17 mouse cellular contexts compared by ENCODE assay signal in the genomic region with DNA sequence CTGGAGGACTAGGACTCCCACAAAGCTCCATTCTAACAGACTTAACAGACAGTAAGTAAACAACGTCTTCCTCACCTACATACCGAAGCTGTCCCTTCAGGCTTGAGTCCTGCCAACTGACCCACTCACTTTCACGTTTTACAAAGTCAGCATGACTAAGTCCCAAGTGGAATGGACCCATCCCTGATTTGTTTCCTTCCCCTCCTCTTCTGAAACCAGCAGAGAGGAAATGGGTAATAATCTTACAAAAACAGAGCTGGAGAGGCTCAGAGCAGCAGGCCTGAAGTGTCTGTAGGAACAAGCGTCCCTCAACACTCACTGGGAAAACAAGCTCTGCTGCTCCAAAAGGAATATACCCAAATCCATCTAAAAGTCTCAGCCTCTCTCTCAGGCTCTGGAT.
DNase-seq lines count a peak whose midpoint lies in the region; ATAC-seq lines count a peak whose summit lies in the region.
"Had no signal": no experiment of that assay in that cellular context is flagged by ENCODE, and none has a peak within 500 bp of the region (broad histone marks: within the 10 kb centered on the region; RNA-seq: fewer than 3 reads in every experiment).

No protein-coding gene starts in this region.

- no peak overlapping the region for H3K4me3 ChIP-seq in heart, embryonic 11.5 days (ENCODE audit: low read depth, low read length)
- H3K4me3 ChIP-seq in kidney, embryonic 15.5 days (replicated peaks): no peak overlapping the region
- H3K4me3 ChIP-seq in brown adipose tissue, adult 24 weeks (ENCODE audit: insufficient read depth, low read depth, low read length): no peak overlapping the region
- H3K4me3 ChIP-seq in hindbrain, embryonic 16.5 days (ENCODE audit: low read length): no peak overlapping the region
- H3K4me3 ChIP-seq: embryonic facial prominence, embryonic 13.5 days had no signal

- intact Hi-C loops in left cerebral cortex, postnatal 36 days (cut with DNase I): no loop called here

- H3K27me3 ChIP-seq in heart, embryonic 11.5 days (ENCODE audit: control insufficient read depth, insufficient read depth, low read length): no peaks in the 10 kb centered on the region
- no peaks in the 10 kb centered on the region for H3K27me3 ChIP-seq in kidney, embryonic 15.5 days
- no peaks in the 10 kb centered on the region for H3K27me3 ChIP-seq in hindbrain, embryonic 16.5 days (replicated peaks; ENCODE audit: control insufficient read depth, insufficient read depth, low read length)
- H3K27me3 ChIP-seq: embryonic facial prominence, embryonic 13.5 days had no signal

- H3K4me2 ChIP-seq in heart, embryonic 11.5 days: no peak overlapping the region; the same call in 1 of the 2 replicates
- no peak overlapping the region for H3K4me2 ChIP-seq in kidney, embryonic 15.5 days
- H3K4me2 ChIP-seq in hindbrain, embryonic 16.5 days (ENCODE audit: low read length): no peak overlapping the region
- H3K4me2 ChIP-seq: embryonic facial prominence, embryonic 13.5 days had no signal

- H3K36me3 ChIP-seq in heart, embryonic 11.5 days (ENCODE audit: control insufficient read depth, insufficient read depth, low read length): peaks cover 3% of the 10 kb centered on the region; the same call in 1 of the 2 replicates
- no peaks in the 10 kb centered on the region for H3K36me3 ChIP-seq in kidney, embryonic 15.5 days
- no peaks in the 10 kb centered on the region for H3K36me3 ChIP-seq in hindbrain, embryonic 16.5 days (ENCODE audit: control insufficient read depth, insufficient read depth, low read length)
- H3K36me3 ChIP-seq: embryonic facial prominence, embryonic 13.5 days; G1E had no signal

- H3K27ac ChIP-seq in heart, embryonic 11.5 days (ENCODE audit: low read depth, low read length): peak overlapping the region; percentile 60
- peak overlapping the region; percentile 56 for H3K27ac ChIP-seq in kidney, embryonic 15.5 days
- peak overlapping the region; percentile 10 for H3K27ac ChIP-seq in brown adipose tissue, adult 24 weeks (replicated peaks; ENCODE audit: low read depth, low read length)
- H3K27ac ChIP-seq in hindbrain, embryonic 16.5 days (ENCODE audit: low read depth, low read length): no peak overlapping the region
- H3K27ac ChIP-seq: embryonic facial prominence, embryonic 13.5 days; hindbrain, postnatal 0 days had no signal

- H3K9me3 ChIP-seq in heart, embryonic 11.5 days (replicated peaks; ENCODE audit: control insufficient read depth, low read length): no peaks in the 10 kb centered on the region
- no peaks in the 10 kb centered on the region for H3K9me3 ChIP-seq in kidney, embryonic 15.5 days (replicated peaks)
- H3K9me3 ChIP-seq in hindbrain, embryonic 16.5 days (ENCODE audit: control insufficient read depth, low read length): no peaks in the 10 kb centered on the region
- H3K9me3 ChIP-seq: embryonic facial prominence, embryonic 13.5 days; G1E had no signal

- no peak for DNase-seq in heart, adult 11 months
- no peak for DNase-seq in kidney, adult 18-20 months
- peak; percentile 33 for DNase-seq in 3134 (ENCODE audit: extremely low read depth, insufficient read length, low spot score)
- DNase-seq in left cerebral cortex, postnatal 36 days (ENCODE audit: low spot score in 2 of 2): no peak
- DNase-seq: adrenal gland, adult 2 months; cerebellum, adult 2 months; lung, postnatal 4 days; midbrain, embryonic 14.5 days; right cerebral cortex, postnatal 25 days; thymus, adult 18-20 months had no signal

- WGBS in heart, embryonic 11.5 days (ENCODE audit: insufficient replicate concordance): 25% methylated on average over 4 of the region's 4 CpGs
- 24% methylated on average over 4 of the region's 4 CpGs for WGBS in kidney, embryonic 15.5 days
- WGBS in hindbrain, embryonic 16.5 days: 50% methylated on average over 4 of the region's 4 CpGs

- H3K4me1 ChIP-seq in heart, embryonic 11.5 days (ENCODE audit: control insufficient read depth, insufficient read depth, low read length): peaks cover 36% of the 10 kb centered on the region
- H3K4me1 ChIP-seq in kidney, embryonic 15.5 days: peaks cover 51% of the 10 kb centered on the region
- H3K4me1 ChIP-seq in brown adipose tissue, adult 24 weeks (ENCODE audit: control insufficient read depth, insufficient read depth, insufficient read length, low read length): peaks cover 39% of the 10 kb centered on the region
- H3K4me1 ChIP-seq in hindbrain, embryonic 16.5 days (ENCODE audit: control insufficient read depth, insufficient read depth, low read depth, low read length): no peaks in the 10 kb centered on the region; the same call in 1 of the 2 replicates

- H3K9ac ChIP-seq in heart, embryonic 11.5 days (ENCODE audit: low read depth, low read length): no peak overlapping the region
- no peak overlapping the region for H3K9ac ChIP-seq in kidney, embryonic 15.5 days
- no peak overlapping the region for H3K9ac ChIP-seq in hindbrain, embryonic 16.5 days (ENCODE audit: low read depth, low read length)
- H3K9ac ChIP-seq: embryonic facial prominence, embryonic 13.5 days had no signal

- ATAC-seq in heart, embryonic 11.5 days (replicated peaks; ENCODE audit: insufficient number of reproducible peaks, low FRiP score, low TSS enrichment): 0 out of 2 replicates have a peak, but pooled peaks have one; percentile 44
- ATAC-seq in kidney, embryonic 15.5 days (replicated peaks; ENCODE audit: low FRiP score): no peak
- ATAC-seq in hindbrain, embryonic 16.5 days: no peak
- ATAC-seq: hindbrain, postnatal 0 days had no signal
